Mouse (Mus musculus): ENCODE results near the gene Igf1r. TPM values are rescaled to one million over a fixed set of nuclear protein-coding genes. Genes with fewer than 3 reads are reported as not detected.

Igf1r gene
- total and polyA plus RNA-seq, 2 experiments from 2014 or later: 12.1 to 40.3 TPM

- no peak overlapping the region for H3K4me2 ChIP-seq (ENCODE audit: low read depth, low read length, poor library complexity, severe bottlenecking)
- H3K36me3 ChIP-seq (ENCODE audit: insufficient read depth, low read length): no peaks in the 10 kb centered on the region
- no peak overlapping the region for H3K9ac ChIP-seq (replicated peaks; ENCODE audit: low read length, poor library complexity, severe bottlenecking)
- H3K27me3 ChIP-seq (ENCODE audit: insufficient read depth, low read length): no peaks in the 10 kb centered on the region
- H3K4me3 ChIP-seq (ENCODE audit: low read depth, low read length): no peak overlapping the region
- H3K9me3 ChIP-seq (ENCODE audit: low read length): no peaks in the 10 kb centered on the region
- H3K27ac ChIP-seq (ENCODE audit: low read depth, low read length): no peak overlapping the region
- DNase-seq (ENCODE audit: low spot score): no peak
- no peaks in the 10 kb centered on the region for H3K4me1 ChIP-seq (ENCODE audit: insufficient read depth, low read length)
- no peak for ATAC-seq (ENCODE audit: low FRiP score)
- 91% methylated on average over 8 of the region's 8 CpGs for WGBS
- TF ChIP-seq CTCF (IDR thresholded peaks at IDR 0.05): no peak
These were observed 35.7 kb upstream of the Igf1r start for GRCm38 (mm10) chr7:67916960-67917359.

- no peaks in the 10 kb centered on the region for H3K4me1 ChIP-seq (ENCODE audit: insufficient read depth, low read length)
- H3K36me3 ChIP-seq (ENCODE audit: insufficient read depth, low read length): no peaks in the 10 kb centered on the region
- H3K27me3 ChIP-seq (ENCODE audit: insufficient read depth, low read length): no peaks in the 10 kb centered on the region
- no peak overlapping the region for H3K9ac ChIP-seq (replicated peaks; ENCODE audit: low read length, poor library complexity, severe bottlenecking)
- TF ChIP-seq CTCF (IDR thresholded peaks at IDR 0.05): no peak
- no peak overlapping the region for H3K27ac ChIP-seq (ENCODE audit: low read depth, low read length)
- DNase-seq (ENCODE audit: low spot score) (no peak), ATAC-seq (ENCODE audit: low FRiP score) (no peak)
- no peak overlapping the region for H3K4me3 ChIP-seq (ENCODE audit: low read depth, low read length)
- H3K9me3 ChIP-seq (ENCODE audit: low read length): no peaks in the 10 kb centered on the region
- H3K4me2 ChIP-seq (ENCODE audit: low read depth, low read length, poor library complexity, severe bottlenecking): no peak overlapping the region
- 91% methylated on average over 2 of the region's 2 CpGs for WGBS
These were observed 34.9 kb upstream of the Igf1r start for GRCm38 (mm10) chr7:67917753-67918152.

GRCm38 (mm10) chr7:67919467-67919866 lies 33.2 kb upstream of the Igf1r start:
- no peaks in the 10 kb centered on the region for H3K27me3 ChIP-seq (ENCODE audit: insufficient read depth, low read length)
- H3K4me3 ChIP-seq (ENCODE audit: low read depth, low read length): no peak overlapping the region
- no peak for ATAC-seq (ENCODE audit: low FRiP score)
- no peaks in the 10 kb centered on the region for H3K36me3 ChIP-seq (ENCODE audit: insufficient read depth, low read length)
- 75% methylated on average over 3 of the region's 3 CpGs for whole genome bisulfite sequencing
- DNase-seq (ENCODE audit: low spot score): no peak
- H3K4me1 ChIP-seq (ENCODE audit: insufficient read depth, low read length): no peaks in the 10 kb centered on the region
- no peak overlapping the region for H3K9ac ChIP-seq (replicated peaks; ENCODE audit: low read length, poor library complexity, severe bottlenecking)
- no peak overlapping the region for H3K27ac ChIP-seq (ENCODE audit: low read depth, low read length)
- no peak overlapping the region for H3K4me2 ChIP-seq (ENCODE audit: low read depth, low read length, poor library complexity, severe bottlenecking)
- no peaks in the 10 kb centered on the region for H3K9me3 ChIP-seq (ENCODE audit: low read length)
- TF ChIP-seq CTCF (IDR thresholded peaks at IDR 0.05): no peak

GRCm38 (mm10) chr7:67924215-67924614 lies 28.4 kb upstream of the Igf1r start:
- H3K9ac ChIP-seq (replicated peaks; ENCODE audit: low read length, poor library complexity, severe bottlenecking): no peak overlapping the region

GRCm38 (mm10) chr7:67930132-67930531 lies 22.5 kb upstream of the Igf1r start:
- no peak overlapping the region for H3K4me2 ChIP-seq (ENCODE audit: low read depth, low read length, poor library complexity, severe bottlenecking)
- H3K4me1 ChIP-seq (ENCODE audit: insufficient read depth, low read length): no peaks in the 10 kb centered on the region
- H3K4me3 ChIP-seq (ENCODE audit: low read depth, low read length): no peak overlapping the region
- DNase-seq (ENCODE audit: low spot score) (no peak), ATAC-seq (ENCODE audit: low FRiP score) (no peak)
- H3K27me3 ChIP-seq (ENCODE audit: insufficient read depth, low read length): no peaks in the 10 kb centered on the region
- 78% methylated on average over 3 of the region's 3 CpGs for WGBS
- no peaks in the 10 kb centered on the region for H3K36me3 ChIP-seq (ENCODE audit: insufficient read depth, low read length)
- no peak for TF ChIP-seq CTCF (IDR thresholded peaks at IDR 0.05)
- H3K27ac ChIP-seq (ENCODE audit: low read depth, low read length): no peak overlapping the region
- H3K9me3 ChIP-seq (ENCODE audit: low read length): no peaks in the 10 kb centered on the region
- H3K9ac ChIP-seq (replicated peaks; ENCODE audit: low read length, poor library complexity, severe bottlenecking): no peak overlapping the region

More at GRCm38 (mm10) chr7:67924215-67924614, 28.4 kb upstream of the Igf1r start:
- Histone ChIP-seq H3K9me3 (ENCODE audit: low read length) (no peaks in the 10 kb centered on the region), H3K27me3 (ENCODE audit: insufficient read depth, low read length) (no peaks in the 10 kb centered on the region), H3K4me1 (ENCODE audit: insufficient read depth, low read length) (no peaks in the 10 kb centered on the region), H3K27ac (ENCODE audit: low read depth, low read length) (no peak overlapping the region), H3K4me2 (ENCODE audit: low read depth, low read length, poor library complexity, severe bottlenecking) (no peak overlapping the region), H3K36me3 (ENCODE audit: insufficient read depth, low read length) (no peaks in the 10 kb centered on the region), H3K4me3 (ENCODE audit: low read depth, low read length) (no peak overlapping the region)
- 59% methylated on average over 2 of the region's 2 CpGs for WGBS
- no peak for ATAC-seq (ENCODE audit: low FRiP score)
- no peak for TF ChIP-seq CTCF (IDR thresholded peaks at IDR 0.05)
- no peak for DNase-seq (ENCODE audit: low spot score)

GRCm38 (mm10) chr7:67936801-67937200 lies 15.8 kb upstream of the Igf1r start:
- Histone ChIP-seq H3K9me3 (ENCODE audit: low read length) (no peaks in the 10 kb centered on the region), H3K4me2 (ENCODE audit: low read depth, low read length, poor library complexity, severe bottlenecking) (no peak overlapping the region), H3K36me3 (ENCODE audit: insufficient read depth, low read length) (no peaks in the 10 kb centered on the region), H3K4me1 (ENCODE audit: insufficient read depth, low read length) (no peaks in the 10 kb centered on the region), H3K4me3 (ENCODE audit: low read depth, low read length) (no peak overlapping the region), H3K27me3 (ENCODE audit: insufficient read depth, low read length) (no peaks in the 10 kb centered on the region), H3K27ac (ENCODE audit: low read depth, low read length) (no peak overlapping the region), H3K9ac (replicated peaks; ENCODE audit: low read length, poor library complexity, severe bottlenecking) (no peak overlapping the region)
- ATAC-seq (ENCODE audit: low FRiP score) (no peak), DNase-seq (ENCODE audit: low spot score) (no peak)
- TF ChIP-seq CTCF (IDR thresholded peaks at IDR 0.05): no peak
- 56% methylated on average over 7 of the region's 7 CpGs for WGBS
